Mouse (Mus musculus) small intestine, adult 2 months (tissue): Measurements from ENCODE around the gene Grb2.

Source experiments
- CTCF ChIP-seq: fragments of 200-500 bp; IDR thresholded peaks from 2 replicates; pipeline ENCODE4 v1.5.1; 2012; ENCODE audit warnings: low read depth, mild to moderate bottlenecking, control low read depth, inconsistent platforms, low read length, moderate library complexity, mixed read lengths; ENCODE audit not compliant: insufficient replicate concordance, insufficient read length; ENCODE audit errors: extremely low read depth
- POLR2A ChIP-seq: fragments of 200-500 bp; IDR thresholded peaks from 2 replicates; pipeline ENCODE4 v1.6.1; 2012; ENCODE audit warnings: low read depth, mild to moderate bottlenecking, control low read depth, inconsistent platforms, low read length, moderate library complexity

GRCm38 (mm10) chr11:115609576-115609975 is 98.8 kb downstream of the Grb2 start:
- TF ChIP-seq CTCF (no peak), POLR2A (no peak)
